Comparison of ENCODE assay signal across 8 mouse cellular contexts in the genomic region with DNA sequence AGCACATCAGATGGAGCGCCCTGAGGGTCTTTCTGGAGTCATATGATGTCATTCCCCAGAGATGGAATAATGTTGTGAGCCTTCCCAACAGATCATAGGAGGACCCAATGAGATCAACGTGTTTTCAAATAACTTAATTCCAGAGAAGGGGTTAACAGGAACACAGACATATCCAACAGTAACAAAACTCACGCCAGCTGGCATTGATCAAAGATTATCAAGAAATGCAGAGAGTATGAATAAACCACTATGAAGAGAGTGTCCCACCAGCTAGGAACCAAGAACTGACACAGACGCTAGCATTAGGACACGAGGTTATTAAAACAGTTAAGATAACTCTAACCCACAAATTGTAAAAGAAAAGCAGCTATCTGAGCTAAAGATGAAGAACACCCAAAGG.
"Had no signal": no experiment of that assay in that cellular context is flagged by ENCODE, and none has a peak within 500 bp of the region (broad histone marks: within the 10 kb centered on the region; RNA-seq: fewer than 3 reads in every experiment).

No protein-coding gene starts in this region.

- H3K9me3 ChIP-seq: limb, embryonic 10.5 days; liver, embryonic 15.5 days; midbrain, embryonic 13.5 days had no signal

- H3K27me3 ChIP-seq: liver, embryonic 15.5 days; midbrain, embryonic 13.5 days had no signal

- H3K36me3 ChIP-seq: limb, embryonic 10.5 days; liver, embryonic 15.5 days; midbrain, embryonic 13.5 days had no signal

- ATAC-seq: hindbrain, postnatal 0 days; midbrain, embryonic 13.5 days had no signal

- H3K4me2 ChIP-seq: liver, embryonic 11.5 days; liver, embryonic 15.5 days; midbrain, embryonic 13.5 days had no signal

- H3K4me3 ChIP-seq: limb, embryonic 10.5 days; liver, embryonic 15.5 days; midbrain, embryonic 13.5 days had no signal

- DNase-seq: right cerebral cortex, adult 18-20 months; right cerebral cortex, postnatal 25 days; thymus, postnatal 36 days had no signal

- H3K9ac ChIP-seq: liver, embryonic 15.5 days; midbrain, embryonic 13.5 days had no signal

- H3K27ac ChIP-seq: hindbrain, postnatal 0 days; limb, embryonic 10.5 days; liver, embryonic 15.5 days; midbrain, embryonic 13.5 days had no signal
